Mouse (Mus musculus): ENCODE measurements around the gene 2210407C18Rik. TPM values are rescaled to one million over a fixed set of nuclear protein-coding genes. Genes with fewer than 3 reads are reported as not detected.

The 2210407C18Rik gene
- polyA plus RNA-seq, 1 experiment from 2014 or later = not detected

DNA sequence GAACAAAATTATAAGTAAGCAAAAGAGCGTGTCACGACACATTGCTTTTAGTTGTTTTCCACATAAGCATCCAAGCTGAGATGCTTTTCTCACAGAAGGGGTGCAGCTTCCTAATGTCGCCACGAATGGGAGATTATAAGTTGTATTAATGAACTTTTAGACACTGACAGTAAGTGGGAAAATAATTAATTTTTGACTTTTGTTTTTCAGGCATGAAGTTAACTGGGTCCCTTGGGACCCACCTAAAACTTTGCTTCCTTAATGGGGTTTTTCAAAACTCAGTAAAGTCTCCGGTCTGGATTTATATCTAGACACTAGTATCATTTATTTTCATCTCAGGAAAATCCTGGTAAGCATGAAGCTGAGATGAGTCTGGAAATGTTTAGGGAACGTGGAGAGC, 21.1 kb downstream of the 2210407C18Rik start, which contains the start of gene Olfr324:
Olfr324 (plus strand) TSS at position 301 of the 400 bp plus-strand sequence.
- H3K9ac ChIP-seq = no peak within 1 kb of the TSS
- H3K36me3 ChIP-seq = no peaks in the 10 kb centered on the region
- H3K27ac ChIP-seq = no peak within 1 kb of the TSS
- no peak for ATAC-seq (replicated peaks; ENCODE audit: low FRiP score)
- no peak within 1 kb of the TSS for H3K4me2 ChIP-seq
- no peak within 1 kb of the TSS for H3K4me3 ChIP-seq (replicated peaks)
- no peaks in the 10 kb centered on the region for H3K9me3 ChIP-seq (replicated peaks)
- H3K27me3 ChIP-seq = no peaks in the 10 kb centered on the region
- WGBS = 83% methylated on average over 6 of the region's 6 CpGs
- no peaks in the 10 kb centered on the region for H3K4me1 ChIP-seq

DNA sequence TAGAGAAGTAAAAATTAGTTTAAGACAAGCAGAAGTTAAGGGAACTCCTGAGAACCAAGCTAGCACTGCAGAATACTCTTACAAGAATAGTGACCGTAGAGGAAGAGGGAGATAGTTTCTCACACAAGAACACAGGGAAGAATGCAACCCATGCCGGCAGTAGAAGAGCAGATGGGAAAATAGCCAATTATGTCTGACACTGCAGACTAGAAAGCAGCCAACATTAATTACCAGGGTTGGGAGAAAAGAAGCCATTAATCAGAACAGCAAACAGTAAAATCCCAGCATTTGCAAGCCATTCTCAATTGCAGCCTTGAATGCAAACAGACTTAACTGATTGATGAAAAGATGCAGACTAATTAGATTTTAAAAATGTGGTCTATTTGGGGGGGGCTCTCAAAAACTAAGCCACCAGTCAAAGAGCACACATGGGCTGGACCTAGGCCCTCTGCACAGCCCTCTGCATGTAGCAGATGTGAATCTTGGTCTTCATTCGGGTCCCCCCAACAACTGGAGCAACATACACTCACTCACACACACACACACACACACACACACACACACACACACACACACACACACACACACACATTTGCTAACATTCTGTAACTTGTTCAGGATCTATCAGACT, 27.1 kb downstream of the 2210407C18Rik start:
- H3K9ac ChIP-seq = no peak overlapping the region
- no peaks in the 10 kb centered on the region for H3K4me1 ChIP-seq
- H3K4me2 ChIP-seq = no peak overlapping the region
- no peaks in the 10 kb centered on the region for H3K36me3 ChIP-seq
- no peak overlapping the region for H3K4me3 ChIP-seq (replicated peaks)
- H3K27me3 ChIP-seq = no peaks in the 10 kb centered on the region
- H3K27ac ChIP-seq = no peak overlapping the region
- no peaks in the 10 kb centered on the region for H3K9me3 ChIP-seq (replicated peaks)
- WGBS = 57% methylated on average over 3 of the region's 3 CpGs
- no peak for ATAC-seq (replicated peaks; ENCODE audit: low FRiP score)

GRCm38 (mm10) chr11:58587898-58588348, 28.0 kb downstream of the 2210407C18Rik start:
- Histone ChIP-seq H3K27ac (no peak overlapping the region), H3K36me3 (no peaks in the 10 kb centered on the region), H3K4me1 (no peaks in the 10 kb centered on the region), H3K4me2 (no peak overlapping the region), H3K4me3 (replicated peaks) (no peak overlapping the region), H3K27me3 (no peaks in the 10 kb centered on the region), H3K9ac (no peak overlapping the region), H3K9me3 (replicated peaks) (no peaks in the 10 kb centered on the region)
- no peak for ATAC-seq (replicated peaks; ENCODE audit: low FRiP score)
- 67% methylated on average over 7 of the region's 7 CpGs for WGBS

GRCm38 (mm10) chr11:58578636-58579035, 37.2 kb downstream of the 2210407C18Rik start:
- Histone ChIP-seq H3K4me1 (no peaks in the 10 kb centered on the region), H3K9ac (no peak overlapping the region), H3K36me3 (no peaks in the 10 kb centered on the region), H3K27ac (no peak overlapping the region), H3K4me2 (no peak overlapping the region), H3K4me3 (replicated peaks) (no peak overlapping the region), H3K9me3 (replicated peaks) (no peaks in the 10 kb centered on the region), H3K27me3 (no peaks in the 10 kb centered on the region)
- WGBS = 81% methylated on average over 8 of the region's 8 CpGs
- ATAC-seq (replicated peaks; ENCODE audit: low FRiP score) = no peak

- Histone ChIP-seq H3K27me3 (no peaks in the 10 kb centered on the region), H3K9me3 (replicated peaks) (no peaks in the 10 kb centered on the region), H3K4me1 (no peaks in the 10 kb centered on the region), H3K4me2 (no peak within 1 kb of the TSS), H3K9ac (no peak within 1 kb of the TSS), H3K27ac (no peak within 1 kb of the TSS), H3K4me3 (replicated peaks) (no peak within 1 kb of the TSS), H3K36me3 (no peaks in the 10 kb centered on the region)
- ATAC-seq (replicated peaks; ENCODE audit: low FRiP score) = no peak
- 67% methylated on average over 1 of the region's 1 CpGs for WGBS
These were observed 38.4 kb downstream of the 2210407C18Rik start, which contains the start of gene Olfr325 for GRCm38 (mm10) chr11:58577430-58577829. Gene Olfr325, plus strand, starts transcription at chr11:58577730.

- no peaks in the 10 kb centered on the region for H3K4me1 ChIP-seq
- WGBS = 68% methylated on average over 5 of the region's 5 CpGs
- no peak for ATAC-seq (replicated peaks; ENCODE audit: low FRiP score)
These were observed 45.5 kb downstream of the 2210407C18Rik start, which contains the start of gene Olfr224 for GRCm38 (mm10) chr11:58570405-58570804. Gene Olfr224, minus strand, starts transcription at chr11:58570553.

More at GRCm38 (mm10) chr11:58570405-58570804, 45.5 kb downstream of the 2210407C18Rik start, which contains the start of gene Olfr224:
- Histone ChIP-seq H3K4me3 (replicated peaks) (no peak within 1 kb of the TSS), H3K36me3 (no peaks in the 10 kb centered on the region), H3K9me3 (replicated peaks) (no peaks in the 10 kb centered on the region), H3K9ac (no peak within 1 kb of the TSS), H3K27ac (no peak within 1 kb of the TSS), H3K27me3 (no peaks in the 10 kb centered on the region), H3K4me2 (no peak within 1 kb of the TSS)

Other genes starting within 250 kb of the 2210407C18Rik start
- gene Lypd8, start 237.0 kb downstream of the 2210407C18Rik start, polyA plus RNA-seq (2015; fragmentation: Nextera tagmentation; extraction: Ambion mirVana) = 0.23 and 4.5 TPM in 2 replicates
- not detected in 2 replicates for gene 1810065E05Rik, start 195.0 kb downstream of the 2210407C18Rik start, polyA plus RNA-seq (2015; fragmentation: Nextera tagmentation; extraction: Ambion mirVana)
- gene Gm12253, start 183.5 kb downstream of the 2210407C18Rik start, polyA plus RNA-seq (2015; fragmentation: Nextera tagmentation; extraction: Ambion mirVana) = not detected in 2 replicates
- not detected in 2 replicates for gene Lypd9, start 163.2 kb downstream of the 2210407C18Rik start, polyA plus RNA-seq (2015; fragmentation: Nextera tagmentation; extraction: Ambion mirVana)
- gene Olfr30, start 153.8 kb downstream of the 2210407C18Rik start, polyA plus RNA-seq (2015; fragmentation: Nextera tagmentation; extraction: Ambion mirVana) = not detected in 2 replicates
- 0.08 TPM in 1 of 2 replicates, not detected in the other for gene Olfr332, start 123.5 kb downstream of the 2210407C18Rik start, polyA plus RNA-seq (2015; fragmentation: Nextera tagmentation; extraction: Ambion mirVana)
- gene Olfr331, start 113.5 kb downstream of the 2210407C18Rik start, polyA plus RNA-seq (2015; fragmentation: Nextera tagmentation; extraction: Ambion mirVana) = not detected in 2 replicates
- gene Olfr330, start 81.2 kb downstream of the 2210407C18Rik start, polyA plus RNA-seq (2015; fragmentation: Nextera tagmentation; extraction: Ambion mirVana) = not detected in 2 replicates
- gene Olfr329-ps, start 69.7 kb downstream of the 2210407C18Rik start, polyA plus RNA-seq (2015; fragmentation: Nextera tagmentation; extraction: Ambion mirVana) = not detected in 2 replicates
- gene Olfr328, start 60.4 kb downstream of the 2210407C18Rik start, polyA plus RNA-seq (2015; fragmentation: Nextera tagmentation; extraction: Ambion mirVana) = 0.05 and 0.09 TPM in 2 replicates
- gene Olfr224, start 45.5 kb downstream of the 2210407C18Rik start, polyA plus RNA-seq (2015; fragmentation: Nextera tagmentation; extraction: Ambion mirVana) = not detected in 2 replicates
- gene Olfr325, start 38.3 kb downstream of the 2210407C18Rik start, polyA plus RNA-seq (2015; fragmentation: Nextera tagmentation; extraction: Ambion mirVana) = not detected in 2 replicates
- gene Olfr324, start 21.0 kb downstream of the 2210407C18Rik start, polyA plus RNA-seq (2015; fragmentation: Nextera tagmentation; extraction: Ambion mirVana) = not detected in 2 replicates
- not detected in 2 replicates for gene Olfr323, start 14.4 kb upstream of the 2210407C18Rik start, polyA plus RNA-seq (2015; fragmentation: Nextera tagmentation; extraction: Ambion mirVana)
- 0.13 and 0.33 TPM in 2 replicates for gene Trim58, start 24.4 kb upstream of the 2210407C18Rik start, polyA plus RNA-seq (2015; fragmentation: Nextera tagmentation; extraction: Ambion mirVana)
- 0.04 TPM in 1 of 2 replicates, not detected in the other for gene Olfr322, start 42.7 kb upstream of the 2210407C18Rik start, polyA plus RNA-seq (2015; fragmentation: Nextera tagmentation; extraction: Ambion mirVana)
- gene Olfr320, start 65.0 kb upstream of the 2210407C18Rik start, polyA plus RNA-seq (2015; fragmentation: Nextera tagmentation; extraction: Ambion mirVana) = not detected in 2 replicates
- not detected in 2 replicates for gene Olfr319, start 83.1 kb upstream of the 2210407C18Rik start, polyA plus RNA-seq (2015; fragmentation: Nextera tagmentation; extraction: Ambion mirVana)
- not detected in 2 replicates for gene Olfr318, start 107.9 kb upstream of the 2210407C18Rik start, polyA plus RNA-seq (2015; fragmentation: Nextera tagmentation; extraction: Ambion mirVana)
- not detected in 2 replicates for gene Olfr317, start 123.1 kb upstream of the 2210407C18Rik start, polyA plus RNA-seq (2015; fragmentation: Nextera tagmentation; extraction: Ambion mirVana)
- gene Olfr316, start 136.7 kb upstream of the 2210407C18Rik start, polyA plus RNA-seq (2015; fragmentation: Nextera tagmentation; extraction: Ambion mirVana) = not detected in 2 replicates
- not detected in 2 replicates for gene Olfr315, start 157.1 kb upstream of the 2210407C18Rik start, polyA plus RNA-seq (2015; fragmentation: Nextera tagmentation; extraction: Ambion mirVana)
- not detected in 2 replicates for gene Olfr314, start 166.9 kb upstream of the 2210407C18Rik start, polyA plus RNA-seq (2015; fragmentation: Nextera tagmentation; extraction: Ambion mirVana)
- 0.35 and 0.63 TPM in 2 replicates for gene Fam183b, start 185.9 kb upstream of the 2210407C18Rik start, polyA plus RNA-seq (2015; fragmentation: Nextera tagmentation; extraction: Ambion mirVana)
- not detected in 2 replicates for gene Olfr313, start 198.9 kb upstream of the 2210407C18Rik start, polyA plus RNA-seq (2015; fragmentation: Nextera tagmentation; extraction: Ambion mirVana)
- not detected in 2 replicates for gene Olfr312, start 213.2 kb upstream of the 2210407C18Rik start, polyA plus RNA-seq (2015; fragmentation: Nextera tagmentation; extraction: Ambion mirVana)
- gene Olfr311, start 223.2 kb upstream of the 2210407C18Rik start, polyA plus RNA-seq (2015; fragmentation: Nextera tagmentation; extraction: Ambion mirVana) = not detected in 2 replicates
- 7.2 and 9.0 TPM in 2 replicates for gene Gm12258, start 231.1 kb upstream of the 2210407C18Rik start, polyA plus RNA-seq (2015; fragmentation: Nextera tagmentation; extraction: Ambion mirVana)

Data from kidney, embryonic 15.5 days (tissue).